Mouse (Mus musculus) MEL (cell line): ENCODE measurements around the gene Msmo1. TPM values are rescaled to one million over a fixed set of nuclear protein-coding genes. Genes with fewer than 3 reads are reported as not detected.

Source experiments
- DNase-seq: peaks from one replicate; pipeline ENCODE4 v3.0.0; 2011; ENCODE audit warnings: low read depth, low spot score
- H3K27ac ChIP-seq: 2 replicates; pipeline ENCODE4 v1.5.1; 2012; ENCODE audit warnings: low read depth, mild to moderate bottlenecking, control low read depth, low read length, moderate library complexity; ENCODE audit not compliant: control insufficient read depth
- H3K27me3 ChIP-seq, 2 experiments: fragments of 150-350 bp in 1 of 2; sonication (generic) in 1 of 2; 2 replicates each; pipeline ENCODE4 v1.6.1; 2012; ENCODE audit warnings: low read length in 2 of 2, mild to moderate bottlenecking in 2 of 2, improper control_type of control experiment in 1 of 2, moderate library complexity in 1 of 2; ENCODE audit not compliant: insufficient read depth in 2 of 2, control insufficient read depth in 1 of 2
- H3K36me3 ChIP-seq, 2 experiments: 2 replicates each; pipeline ENCODE4 v1.6.1; 2012 to 2014; ENCODE audit warnings: low read length in 2 of 2, improper control_type of control experiment in 1 of 2, inconsistent platforms in 1 of 2, mild to moderate bottlenecking in 1 of 2; ENCODE audit not compliant: insufficient read depth in 2 of 2, control insufficient read depth in 1 of 2
- H3K4me1 ChIP-seq, 2 experiments: fragments of 150-350 bp in 1 of 2; sonication (generic) in 1 of 2; 2 replicates each; pipeline ENCODE4 v1.6.1; 2012; ENCODE audit warnings: low read length in 2 of 2, improper control_type of control experiment in 1 of 2, mild to moderate bottlenecking in 1 of 2; ENCODE audit not compliant: insufficient read depth in 2 of 2, control insufficient read depth in 1 of 2
- H3K4me3 ChIP-seq, 2 experiments: fragments of 150-350 bp in 1 of 2; sonication (generic) in 1 of 2; 2 replicates each; pipeline ENCODE4 v1.5.1; 2012; ENCODE audit warnings: low read depth in 2 of 2, low read length in 2 of 2, mild to moderate bottlenecking in 2 of 2, moderate library complexity in 2 of 2, control low read depth in 1 of 2, improper control_type of control experiment in 1 of 2; ENCODE audit not compliant: control insufficient read depth in 1 of 2, insufficient read depth in 1 of 2
- H3K79me2 ChIP-seq: 2 replicates; pipeline ENCODE4 v1.6.1; 2012; ENCODE audit warnings: mild to moderate bottlenecking, low read length, moderate library complexity; ENCODE audit not compliant: control insufficient read depth, poor library complexity, insufficient read depth
- H3K9ac ChIP-seq: 2 replicates; pipeline ENCODE4 v1.6.1; 2012; ENCODE audit warnings: low read depth, mild to moderate bottlenecking, control low read depth, low read length, moderate library complexity; ENCODE audit not compliant: control insufficient read depth, poor library complexity, severe bottlenecking
- H3K9me3 ChIP-seq: fragments of 150-350 bp; sonication (generic); replicated peaks from 2 replicates; pipeline ENCODE4 v1.6.1; 2012; ENCODE audit warnings: mild to moderate bottlenecking, low read length, improper control_type of control experiment, moderate library complexity; ENCODE audit not compliant: insufficient read depth
- ELF1 ChIP-seq: IDR thresholded peaks from 2 replicates; pipeline ENCODE4 v1.6.1; 2014; ENCODE audit warnings: low read depth, mild to moderate bottlenecking, inconsistent platforms, low read length, improper control_type of control experiment, moderate library complexity
- ETS1 ChIP-seq: IDR thresholded peaks from 2 replicates; pipeline ENCODE4 v1.6.1; 2012; ENCODE audit warnings: low read depth, mild to moderate bottlenecking, inconsistent platforms, low read length, improper control_type of control experiment, moderate library complexity
- GATA1 ChIP-seq: IDR thresholded peaks from 2 replicates; pipeline ENCODE4 v1.6.1; 2011; ENCODE audit warnings: low read depth, low read length, improper control_type of control experiment
- HCFC1 ChIP-seq: IDR thresholded peaks from 2 replicates; pipeline ENCODE4 v1.6.1; 2012; ENCODE audit warnings: low read depth, mild to moderate bottlenecking, inconsistent platforms, low read length, improper control_type of control experiment, moderate library complexity
- KAT2A ChIP-seq: conservative IDR thresholded peaks from 2 replicates; pipeline ENCODE4 v1.6.1; 2012; ENCODE audit warnings: low read depth, low read length, improper control_type of control experiment, inconsistent platforms
- MAZ ChIP-seq: IDR thresholded peaks from 2 replicates; pipeline ENCODE4 v1.6.1; 2012; ENCODE audit warnings: low read depth, mild to moderate bottlenecking, inconsistent platforms, low read length, improper control_type of control experiment
- MYB ChIP-seq: IDR thresholded peaks from 2 replicates; pipeline ENCODE4 v1.6.1; 2011; ENCODE audit warnings: mild to moderate bottlenecking, low read depth, low read length, improper control_type of control experiment
- NELFE ChIP-seq: IDR thresholded peaks from 2 replicates; pipeline ENCODE4 v1.6.1; 2011; ENCODE audit warnings: low read depth, low read length, improper control_type of control experiment
- POLR2AphosphoS5 ChIP-seq: IDR thresholded peaks from 2 replicates; pipeline ENCODE4 v1.6.1; 2012; ENCODE audit warnings: low read depth, borderline replicate concordance, mild to moderate bottlenecking, inconsistent platforms, low read length, moderate library complexity, mixed read lengths
- RCOR1 ChIP-seq: IDR thresholded peaks from 2 replicates; pipeline ENCODE4 v1.6.1; 2012; ENCODE audit warnings: low read depth, mild to moderate bottlenecking, inconsistent platforms, low read length, improper control_type of control experiment
- ZC3H11A ChIP-seq: IDR thresholded peaks from 2 replicates; pipeline ENCODE4 v1.6.1; 2012; ENCODE audit warnings: low read depth, mild to moderate bottlenecking, inconsistent platforms, low read length, improper control_type of control experiment
- polyA plus RNA-seq, 2 experiments: library from polyadenylated mRNA; stranded (reverse) in 1 of 2; unstranded in 1 of 2; fragments of >175 nt in 1 of 2; fragments of >200 nt in 1 of 2; gene quantifications; 2 replicates each; pipeline versions ENCODE4 v1.2.1 to v1.2.4; 2012; ENCODE audit warnings: low replicate concordance in 2 of 2, low read depth in 1 of 2; ENCODE audit not compliant: insufficient read length in 2 of 2, insufficient read depth in 1 of 2, missing spikeins in 1 of 2
- total RNA-seq: library from RNA; depleted of rRNA; stranded (reverse); fragments of 300-350 nt; gene quantifications from 2 replicates; pipeline ENCODE4 v1.2.3, GENCODE M21; 2012

Gene Msmo1
- total and polyA plus RNA-seq, 3 experiments: 13.8 to 22.1 TPM; not detected in 1

DNA sequence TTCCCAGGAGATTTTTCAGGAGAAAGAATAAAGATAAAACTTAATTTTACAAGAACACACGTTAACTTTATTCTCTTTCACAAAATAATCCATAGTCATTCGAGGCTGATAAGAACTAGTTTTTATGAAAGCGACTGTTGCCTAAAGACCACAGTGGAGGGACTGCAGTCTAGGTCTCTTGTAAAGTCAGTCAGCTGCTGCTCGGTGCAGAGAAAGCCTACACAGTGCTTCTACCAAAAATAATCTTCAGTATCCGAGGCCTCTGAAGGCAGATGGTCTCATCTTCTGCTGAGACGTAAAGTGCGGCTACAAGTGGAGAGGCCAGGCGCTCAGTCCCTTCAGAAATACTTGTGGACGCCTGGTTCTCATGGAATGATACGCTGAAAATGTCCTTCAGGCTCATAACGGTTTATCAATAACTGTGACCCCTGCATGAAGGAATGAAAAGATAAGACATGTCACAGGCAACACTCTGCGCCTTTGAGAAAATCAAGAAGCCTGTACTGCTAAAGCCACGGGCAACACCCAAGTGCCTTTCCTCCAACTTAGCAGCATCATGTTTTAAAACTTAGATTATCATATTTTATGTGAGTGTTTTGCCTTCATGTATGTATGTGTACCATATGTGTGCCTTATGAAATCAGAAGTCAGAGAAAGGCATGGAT lies 7.1 kb upstream of the Msmo1 start:
- H3K9ac ChIP-seq: no peak overlapping the region
- H3K27me3 ChIP-seq: no peaks in the 10 kb centered on the region
- no peaks in the 10 kb centered on the region for H3K4me1 ChIP-seq
- no peaks in the 10 kb centered on the region for H3K36me3 ChIP-seq
- H3K9me3 ChIP-seq: no peaks in the 10 kb centered on the region
- H3K79me2 ChIP-seq: no peaks in the 10 kb centered on the region
- TF ChIP-seq MYB: no peak
- TF ChIP-seq GATA1: no peak
- TF ChIP-seq ZC3H11A: no peak
- no peak for TF ChIP-seq HCFC1
- TF ChIP-seq KAT2A: no peak
- no peak for TF ChIP-seq MAZ
- no peak for TF ChIP-seq RCOR1
- DNase-seq: no peak
- H3K4me3 ChIP-seq: no peak overlapping the region
- no peak overlapping the region for H3K27ac ChIP-seq

GRCm38 (mm10) chr8:64738916-64739315 lies 5.3 kb upstream of the Msmo1 start:
- Histone ChIP-seq H3K27me3 (no peaks in the 10 kb centered on the region), H3K9me3 (no peaks in the 10 kb centered on the region), H3K79me2 (no peaks in the 10 kb centered on the region), H3K4me3 (no peak overlapping the region), H3K4me1 (peaks cover 0 to 5% of the 10 kb centered on the region in 2 experiments; a peak in 2 of 4 replicates), H3K36me3 (no peaks in the 10 kb centered on the region), H3K27ac (no peak overlapping the region), H3K9ac (no peak overlapping the region)
- TF ChIP-seq ETS1: no peak
- DNase-seq: no peak

- Histone ChIP-seq H3K4me1 (peaks cover 0 to 16% of the 10 kb centered on the region in 2 experiments; a peak in 3 of 4 replicates), H3K4me3 (no peak overlapping the region)
- TF ChIP-seq ZC3H11A: no peak
- TF ChIP-seq NELFE: no peak
- TF ChIP-seq ELF1: no peak
- no peak for TF ChIP-seq POLR2AphosphoS5
- TF ChIP-seq, all 39 proteins: peak for 0
- H3K9ac ChIP-seq: no peak overlapping the region
- no peaks in the 10 kb centered on the region for H3K27me3 ChIP-seq
- H3K79me2 ChIP-seq: peaks cover 5% of the 10 kb centered on the region
- DNase-seq: no peak
- H3K27ac ChIP-seq: no peak overlapping the region
- no peaks in the 10 kb centered on the region for H3K9me3 ChIP-seq
- H3K36me3 ChIP-seq: peaks cover 0 to 3% of the 10 kb centered on the region in 2 experiments; a peak in 1 of 4 replicates
Measured at GRCm38 (mm10) chr8:64736767-64737323, 3.3 kb upstream of the Msmo1 start.
